Comparison of ENCODE assay signal across 14 mouse cellular contexts in genomic region chr5:5756392-5757019, GRCm38 (mm10). TPM values are rescaled to one million over a fixed set of nuclear protein-coding genes. Genes with fewer than 3 reads are reported as not detected.
DNase-seq lines count a peak whose midpoint lies in the region; ATAC-seq and TF ChIP-seq lines count a peak whose summit lies in the region.
"Had no signal": no experiment of that assay in that cellular context is flagged by ENCODE, and none has a peak within 500 bp of the region (broad histone marks: within the 10 kb centered on the region; RNA-seq: fewer than 3 reads in every experiment).

No protein-coding gene starts in this region.

- H3K4me2 ChIP-seq in forebrain, embryonic 15.5 days (replicated peaks) = no peak overlapping the region
- H3K4me2 ChIP-seq in forebrain, embryonic 16.5 days (ENCODE audit: low read length) = no peak overlapping the region
- H3K4me2 ChIP-seq in lung, embryonic 14.5 days = no peak overlapping the region
- H3K4me2 ChIP-seq in midbrain, embryonic 14.5 days (ENCODE audit: low read length) = no peak overlapping the region
- H3K4me2 ChIP-seq: liver, embryonic 12.5 days; stomach, embryonic 15.5 days had no signal

- H3K27me3 ChIP-seq in forebrain, embryonic 15.5 days = no peaks in the 10 kb centered on the region
- H3K27me3 ChIP-seq in forebrain, embryonic 16.5 days (replicated peaks; ENCODE audit: control insufficient read depth, insufficient read depth, low read length) = 0 out of 2 replicates have a peak, but pooled peaks cover 2% of the 10 kb centered on the region
- no peaks in the 10 kb centered on the region for H3K27me3 ChIP-seq in lung, embryonic 14.5 days (ENCODE audit: insufficient read depth, low read length)
- no peaks in the 10 kb centered on the region for H3K27me3 ChIP-seq in midbrain, embryonic 14.5 days (ENCODE audit: control insufficient read depth, insufficient read depth, low read length)
- H3K27me3 ChIP-seq: stomach, embryonic 15.5 days had no signal

- no peaks in the 10 kb centered on the region for H3K36me3 ChIP-seq in forebrain, embryonic 15.5 days
- H3K36me3 ChIP-seq in forebrain, embryonic 16.5 days (ENCODE audit: control insufficient read depth, insufficient read depth) = no peaks in the 10 kb centered on the region
- H3K36me3 ChIP-seq in lung, embryonic 14.5 days (ENCODE audit: insufficient read depth) = no peaks in the 10 kb centered on the region
- H3K36me3 ChIP-seq in midbrain, embryonic 14.5 days (ENCODE audit: control insufficient read depth, insufficient read depth, low read length) = no peaks in the 10 kb centered on the region
- H3K36me3 ChIP-seq: liver, embryonic 12.5 days; stomach, embryonic 15.5 days had no signal

- peak; percentile 55; the same call in 1 of the 2 replicates for ATAC-seq in forebrain, embryonic 15.5 days (replicated peaks)
- no peak for ATAC-seq in forebrain, embryonic 16.5 days
- ATAC-seq in lung, embryonic 14.5 days (ENCODE audit: insufficient read depth) = no peak
- peak; percentile 53; the same call in 1 of the 2 replicates for ATAC-seq in midbrain, embryonic 14.5 days (ENCODE audit: low FRiP score, low TSS enrichment)
- ATAC-seq: liver, embryonic 12.5 days had no signal

- TF ChIP-seq CTCF in lung, embryonic 14.5 days (IDR thresholded peaks at IDR 0.05; ENCODE audit: low read depth) = peak; percentile 31

- H3K9ac ChIP-seq in forebrain, embryonic 15.5 days (replicated peaks) = no peak overlapping the region
- H3K9ac ChIP-seq in forebrain, embryonic 16.5 days (replicated peaks; ENCODE audit: low read depth, low read length) = no peak overlapping the region
- no peak overlapping the region for H3K9ac ChIP-seq in lung, embryonic 14.5 days
- no peak overlapping the region for H3K9ac ChIP-seq in midbrain, embryonic 14.5 days (replicated peaks; ENCODE audit: low read length)
- H3K9ac ChIP-seq: liver, embryonic 12.5 days; stomach, embryonic 15.5 days had no signal

- no peak overlapping the region for H3K4me3 ChIP-seq in forebrain, embryonic 15.5 days
- H3K4me3 ChIP-seq in forebrain, embryonic 16.5 days (replicated peaks; ENCODE audit: low read length) = no peak overlapping the region
- H3K4me3 ChIP-seq in lung, embryonic 14.5 days (ENCODE audit: low read depth, low read length) = no peak overlapping the region
- H3K4me3 ChIP-seq in midbrain, embryonic 14.5 days (replicated peaks; ENCODE audit: low read depth, low read length) = no peak overlapping the region
- H3K4me3 ChIP-seq: gastrocnemius, adult 2 months; liver, embryonic 12.5 days; stomach, embryonic 15.5 days had no signal

- WGBS in forebrain, embryonic 15.5 days = 83% methylated on average over 3 of the region's 3 CpGs
- 72% methylated on average over 3 of the region's 3 CpGs for WGBS in forebrain, embryonic 16.5 days
- 65% methylated on average over 3 of the region's 3 CpGs for WGBS in lung, embryonic 14.5 days
- 68% methylated on average over 3 of the region's 3 CpGs for WGBS in midbrain, embryonic 14.5 days

- H3K9me3 ChIP-seq in forebrain, embryonic 15.5 days = no peaks in the 10 kb centered on the region
- H3K9me3 ChIP-seq in forebrain, embryonic 16.5 days (ENCODE audit: control insufficient read depth, low read length) = no peaks in the 10 kb centered on the region
- no peaks in the 10 kb centered on the region for H3K9me3 ChIP-seq in lung, embryonic 14.5 days (ENCODE audit: low read depth, low read length)
- no peaks in the 10 kb centered on the region for H3K9me3 ChIP-seq in midbrain, embryonic 14.5 days (ENCODE audit: control insufficient read depth, low read length)
- H3K9me3 ChIP-seq: liver, embryonic 12.5 days; stomach, embryonic 15.5 days had no signal

- no peaks in the 10 kb centered on the region for H3K4me1 ChIP-seq in forebrain, embryonic 15.5 days
- no peaks in the 10 kb centered on the region for H3K4me1 ChIP-seq in forebrain, embryonic 16.5 days (replicated peaks; ENCODE audit: control insufficient read depth, insufficient read depth, low read length)
- H3K4me1 ChIP-seq in lung, embryonic 14.5 days (ENCODE audit: insufficient read depth) = no peaks in the 10 kb centered on the region
- no peaks in the 10 kb centered on the region for H3K4me1 ChIP-seq in midbrain, embryonic 14.5 days (ENCODE audit: control insufficient read depth, insufficient read depth, low read length)
- H3K4me1 ChIP-seq: liver, embryonic 12.5 days; stomach, embryonic 15.5 days had no signal

- DNase-seq in lung, embryonic 14.5 days = no peak
- DNase-seq in lung, postnatal 36 days = no peak
- peak; percentile 16 for DNase-seq in NIH3T3 (ENCODE audit: low read depth)
- peak; percentile 69 for DNase-seq in midbrain, embryonic 14.5 days
- DNase-seq in heart, postnatal 4 days = no peak
- no peak for DNase-seq in spleen, adult 18-20 months
- DNase-seq: cerebellum, adult 9-11 months; gastrocnemius, adult 2 months; kidney, postnatal 10 days; lung, postnatal 4 days had no signal

- H3K27ac ChIP-seq in forebrain, embryonic 15.5 days (replicated peaks) = no peak overlapping the region
- no peak overlapping the region for H3K27ac ChIP-seq in forebrain, embryonic 16.5 days (ENCODE audit: low read length)
- no peak overlapping the region for H3K27ac ChIP-seq in lung, embryonic 14.5 days (ENCODE audit: low read depth)
- H3K27ac ChIP-seq in midbrain, embryonic 14.5 days (replicated peaks; ENCODE audit: low read depth, low read length) = no peak overlapping the region
- H3K27ac ChIP-seq: gastrocnemius, adult 2 months; liver, embryonic 12.5 days; stomach, embryonic 15.5 days had no signal

RNA-seq across cellular contexts. Expression of gene Steap1, which starts 7.4 kb away (rescaled TPM):
- polyA plus RNA-seq in forebrain, embryonic 15.5 days (2015; fragmentation: Nextera tagmentation; extraction: Ambion mirVana) = 1.9 and 2.8 TPM in 2 replicates
- polyA plus RNA-seq in forebrain, embryonic 16.5 days (2015; fragmentation: Nextera tagmentation; extraction: Ambion mirVana) = 1.8 and 2.1 TPM in 2 replicates
- polyA plus RNA-seq in lung, embryonic 14.5 days (2014; fragmentation: Nextera tagmentation; extraction: Ambion mirVana) = 2.2 and 2.8 TPM in 2 replicates
- 0.59 and 0.68 TPM in 2 replicates for polyA plus RNA-seq in midbrain, embryonic 14.5 days (2014; fragmentation: Nextera tagmentation; extraction: Ambion mirVana)
- total RNA-seq in heart, postnatal 4 days (2021) = under 1 TPM; 0.31 to 0.43 TPM
- total RNA-seq: gastrocnemius, adult 2 months had no signal

Comparison
In these comparisons a context has a peak if more than half of its experiments do, and no peak if none do; other contexts are left out.
1. ATAC-seq: peak in forebrain, embryonic 15.5 days (single experiment) and midbrain, embryonic 14.5 days (single experiment); none in forebrain, embryonic 16.5 days (single experiment) and lung, embryonic 14.5 days (single experiment).
2. DNase-seq: peak in NIH3T3 (single experiment) and midbrain, embryonic 14.5 days (single experiment); none in lung, embryonic 14.5 days (single experiment), lung, postnatal 36 days (single experiment), heart, postnatal 4 days (single experiment) and spleen, adult 18-20 months (0 of 2).